Mouse (Mus musculus) granulocyte monocyte progenitor cell, adult 5-6 weeks (primary cell): Measurements from ENCODE around the gene Nat8f4. TPM values are rescaled to one million over a fixed set of nuclear protein-coding genes. Genes with fewer than 3 reads are reported as not detected.

Experiments
- ATAC-seq: replicated peaks from 2 replicates; pipeline ENCODE4 v1.8.0; 2016; ENCODE audit warnings: mild to moderate bottlenecking, moderate TSS enrichment, inconsistent platforms; ENCODE audit not compliant: poor library complexity, severe bottlenecking
- total RNA-seq, 2 experiments: library from RNA; stranded (forward) in 1 of 2; stranded (reverse) in 1 of 2; fragments of 200-712, 200-1000 nt in 1 of 2; fragments of >200 nt in 1 of 2; fragmentation: Nextera tagmentation in 1 of 2; gene quantifications; 2 replicates each; pipeline ENCODE4 v1.2.3; 2014 to 2017

Gene Nat8f4
- total RNA-seq, 2 experiments from 2014 or later, result 0.58 to 1.3 TPM

DNA sequence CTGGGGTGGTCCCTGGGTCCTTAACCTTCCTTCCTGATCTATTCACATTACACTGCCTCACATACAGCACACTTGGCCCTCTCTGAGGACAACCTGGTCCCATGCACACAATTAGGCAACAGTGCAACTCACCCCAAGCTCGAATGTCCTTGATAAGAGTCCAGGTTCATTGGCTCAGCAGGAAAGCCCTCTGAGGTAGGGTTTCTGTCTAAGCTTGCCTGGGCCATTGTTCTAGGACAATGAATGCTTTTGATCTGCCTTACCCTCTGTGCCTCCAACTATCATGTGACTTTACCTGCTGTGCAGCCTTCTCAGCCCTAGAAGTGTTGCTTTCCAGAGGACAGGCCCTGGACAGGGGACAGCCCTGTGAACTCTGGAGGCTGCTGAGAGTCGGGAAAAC is 55.4 kb downstream of the Nat8f4 start:
- no peak for ATAC-seq

Other genes with a start within 250 kb of the Nat8f4 start
- not detected in 2 replicates for gene Nat8f7, start 191.7 kb downstream of the Nat8f4 start, total RNA-seq (2014; fragmentation: Nextera tagmentation)
- not detected in 2 replicates for gene Nat8f7, start 191.7 kb downstream of the Nat8f4 start, total RNA-seq (2017)
- not detected in 2 replicates for gene Nat8f3, start 139.1 kb downstream of the Nat8f4 start, total RNA-seq (2014; fragmentation: Nextera tagmentation)
- gene Nat8f3, start 139.1 kb downstream of the Nat8f4 start, total RNA-seq (2017), result not detected in 2 replicates
- not detected in 2 replicates for gene Nat8f6, start 83.9 kb downstream of the Nat8f4 start, total RNA-seq (2014; fragmentation: Nextera tagmentation)
- not detected in 2 replicates for gene Nat8f6, start 83.9 kb downstream of the Nat8f4 start, total RNA-seq (2017)
- not detected in 2 replicates for gene Nat8f5, start 83.9 kb downstream of the Nat8f4 start, total RNA-seq (2014; fragmentation: Nextera tagmentation)
- not detected in 2 replicates for gene Nat8f5, start 83.9 kb downstream of the Nat8f4 start, total RNA-seq (2017)
- not detected in 2 replicates for gene Nat8, start 72.8 kb downstream of the Nat8f4 start, total RNA-seq (2014; fragmentation: Nextera tagmentation)
- gene Nat8, start 72.8 kb downstream of the Nat8f4 start, total RNA-seq (2017), result not detected in 2 replicates
- gene Nat8f2, start 35.7 kb downstream of the Nat8f4 start, total RNA-seq (2014; fragmentation: Nextera tagmentation), result not detected in 2 replicates
- gene Nat8f2, start 35.7 kb downstream of the Nat8f4 start, total RNA-seq (2017), result not detected in 2 replicates
- 26.0 and 30.1 TPM in 2 replicates for gene Tprkb, start 7.0 kb upstream of the Nat8f4 start, total RNA-seq (2014; fragmentation: Nextera tagmentation)
- 17.3 and 40.0 TPM in 2 replicates for gene Tprkb, start 7.0 kb upstream of the Nat8f4 start, total RNA-seq (2017)
- 6.9 and 10.4 TPM in 2 replicates for gene Nat8f1, start 10.8 kb upstream of the Nat8f4 start, total RNA-seq (2014; fragmentation: Nextera tagmentation)
- 3.4 and 3.7 TPM in 2 replicates for gene Nat8f1, start 10.8 kb upstream of the Nat8f4 start, total RNA-seq (2017)
- gene Dusp11, start 56.8 kb upstream of the Nat8f4 start, total RNA-seq (2014; fragmentation: Nextera tagmentation), result 56.9 and 57.9 TPM in 2 replicates
- 44.0 and 45.4 TPM in 2 replicates for gene Dusp11, start 56.8 kb upstream of the Nat8f4 start, total RNA-seq (2017)
- not detected in 2 replicates for gene Figla, start 111.3 kb upstream of the Nat8f4 start, total RNA-seq (2014; fragmentation: Nextera tagmentation)
- not detected in 2 replicates for gene Figla, start 111.3 kb upstream of the Nat8f4 start, total RNA-seq (2017)
- gene Add2, start 123.8 kb upstream of the Nat8f4 start, total RNA-seq (2014; fragmentation: Nextera tagmentation), result 0.21 TPM in 1 of 2 replicates, not detected in the other
- gene Add2, start 123.8 kb upstream of the Nat8f4 start, total RNA-seq (2017), result 0.22 and 1.5 TPM in 2 replicates